Mouse (Mus musculus) olfactory bulb, adult 2 months (tissue): ENCODE measurements around the gene Ptgr1.

Experiments
- CTCF ChIP-seq: fragments of 200-500 bp; IDR thresholded peaks from 2 replicates; pipeline ENCODE4 v1.5.1; 2012; ENCODE audit warnings: low read depth, mild to moderate bottlenecking, low read length, moderate library complexity; ENCODE audit not compliant: insufficient read depth
- POLR2A ChIP-seq: fragments of 200-500 bp; IDR thresholded peaks from 2 replicates; pipeline ENCODE4 v1.6.1; 2012; ENCODE audit warnings: mild to moderate bottlenecking, low read depth, low read length, moderate library complexity; ENCODE audit not compliant: insufficient read depth

- TF ChIP-seq CTCF = no peak
- TF ChIP-seq POLR2A = no peak
Measured at GRCm38 (mm10) chr4:58995251-58995693, 8.4 kb upstream of the Ptgr1 start.
